Mouse (Mus musculus): ENCODE measurements around the gene Gpr119. TPM values are rescaled to one million over a fixed set of nuclear protein-coding genes. Genes with fewer than 3 reads are reported as not detected.

The Gpr119 gene
- polyA plus RNA-seq, 1 experiment from 2014 or later, result 0.19 TPM

DNA sequence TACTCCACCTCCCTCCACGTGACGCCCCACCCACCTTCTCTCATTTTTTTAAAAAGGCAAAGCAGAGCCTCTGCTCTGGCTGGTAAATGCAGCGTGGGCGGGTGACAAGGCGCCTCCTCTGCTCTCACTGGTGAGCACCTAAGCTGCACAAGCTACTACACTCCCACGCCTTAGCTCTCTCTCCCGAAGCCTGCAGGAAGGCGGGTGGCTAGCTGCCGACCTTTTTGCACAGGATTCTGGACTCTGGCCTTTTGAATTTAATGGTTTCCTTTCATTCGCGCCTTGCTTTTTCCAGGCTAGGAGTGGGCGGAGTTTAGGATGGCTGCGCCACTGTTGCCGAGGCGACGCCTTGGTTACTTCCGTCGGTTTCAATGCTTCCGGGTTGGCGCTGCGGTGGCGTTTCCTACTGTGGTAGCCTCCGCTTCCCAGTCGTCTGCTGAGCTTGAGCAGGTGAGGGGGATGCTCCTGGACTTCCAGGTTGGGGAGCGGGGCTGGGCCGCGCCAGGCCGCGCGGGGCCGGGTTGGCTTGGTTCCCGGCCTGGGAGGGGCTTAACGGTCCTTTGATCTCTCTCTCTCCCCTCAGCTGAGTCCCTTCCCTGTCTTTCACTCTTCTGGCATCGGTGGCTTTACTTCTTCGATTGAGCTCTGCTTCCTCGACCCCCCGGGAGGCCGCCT, 50.8 kb downstream of the Gpr119 start, which contains the start of gene Slc25a14:
Slc25a14 (plus strand) TSS at position 35 of the 675 bp plus-strand sequence.
- Histone ChIP-seq H3K27me3 (replicated peaks) (no peaks in the 10 kb centered on the region), H3K9me3 (no peaks in the 10 kb centered on the region), H3K4me1 (no peaks in the 10 kb centered on the region), H3K36me3 (no peaks in the 10 kb centered on the region), H3K4me2 (replicated peaks) (peak within 1 kb of the TSS; percentile 60), H3K4me3 (peak within 1 kb of the TSS; percentile 60), H3K9ac (peak within 1 kb of the TSS; percentile 42; the same call in 1 of the 2 replicates), H3K27ac (0 out of 2 replicates have a peak within 1 kb of the TSS, but pooled peaks have one; percentile 2)
- peak; percentile 98 for ATAC-seq (ENCODE audit: low FRiP score, low read depth)
- WGBS, result 14% methylated on average over 38 of the region's 38 CpGs

GRCm38 (mm10) chrX:48623049-48623378, 51.3 kb downstream of the Gpr119 start:
- H3K27me3 ChIP-seq (replicated peaks), result no peaks in the 10 kb centered on the region
- H3K4me3 ChIP-seq, result peak overlapping the region; percentile 60
- peak; percentile 74 for ATAC-seq (ENCODE audit: low FRiP score, low read depth)
- no peaks in the 10 kb centered on the region for H3K9me3 ChIP-seq
- H3K36me3 ChIP-seq, result no peaks in the 10 kb centered on the region
- peak overlapping the region; percentile 60 for H3K4me2 ChIP-seq (replicated peaks)
- no peaks in the 10 kb centered on the region for H3K4me1 ChIP-seq
- H3K27ac ChIP-seq, result 0 out of 2 replicates have a peak overlapping the region, but pooled peaks have one; percentile 2
- H3K9ac ChIP-seq, result 0 out of 2 replicates have a peak overlapping the region, but pooled peaks have one; percentile 38
- 20% methylated on average over 4 of the region's 4 CpGs for WGBS

Small RNAs within 50 kb of the gene (microRNA-seq; reads per million reads assigned to microRNA genes)
- not detected for gene Gm27828

Other genes starting within 250 kb of the Gpr119 start
- 1.3 TPM in 2 replicates for gene Elf4, start 211.3 kb downstream of the Gpr119 start, polyA plus RNA-seq (2016; fragmentation: Nextera tagmentation; extraction: Ambion mirVana)
- gene Aifm1, start 160.9 kb downstream of the Gpr119 start, polyA plus RNA-seq (2016; fragmentation: Nextera tagmentation; extraction: Ambion mirVana), result 56.0 and 58.8 TPM in 2 replicates
- gene Rab33a, start 155.2 kb downstream of the Gpr119 start, polyA plus RNA-seq (2016; fragmentation: Nextera tagmentation; extraction: Ambion mirVana), result 48.7 and 53.6 TPM in 2 replicates
- 14.2 and 16.4 TPM in 2 replicates for gene Zfp280c, start 80.0 kb downstream of the Gpr119 start, polyA plus RNA-seq (2016; fragmentation: Nextera tagmentation; extraction: Ambion mirVana)
- gene Slc25a14, start 51.1 kb downstream of the Gpr119 start, polyA plus RNA-seq (2016; fragmentation: Nextera tagmentation; extraction: Ambion mirVana), result 29.4 and 32.6 TPM in 2 replicates
- 17.3 and 23.8 TPM in 2 replicates for gene Rbmx2, start 20.5 kb upstream of the Gpr119 start, polyA plus RNA-seq (2016; fragmentation: Nextera tagmentation; extraction: Ambion mirVana)
- not detected in 2 replicates for gene Gm595, start 203.2 kb upstream of the Gpr119 start, polyA plus RNA-seq (2016; fragmentation: Nextera tagmentation; extraction: Ambion mirVana)